Mouse (Mus musculus): ENCODE data around the gene Acer1. TPM values are rescaled to one million over a fixed set of nuclear protein-coding genes. Genes with fewer than 3 reads are reported as not detected.

Gene Acer1
- polyA plus RNA-seq, 1 experiment from 2014 or later: not detected

DNA sequence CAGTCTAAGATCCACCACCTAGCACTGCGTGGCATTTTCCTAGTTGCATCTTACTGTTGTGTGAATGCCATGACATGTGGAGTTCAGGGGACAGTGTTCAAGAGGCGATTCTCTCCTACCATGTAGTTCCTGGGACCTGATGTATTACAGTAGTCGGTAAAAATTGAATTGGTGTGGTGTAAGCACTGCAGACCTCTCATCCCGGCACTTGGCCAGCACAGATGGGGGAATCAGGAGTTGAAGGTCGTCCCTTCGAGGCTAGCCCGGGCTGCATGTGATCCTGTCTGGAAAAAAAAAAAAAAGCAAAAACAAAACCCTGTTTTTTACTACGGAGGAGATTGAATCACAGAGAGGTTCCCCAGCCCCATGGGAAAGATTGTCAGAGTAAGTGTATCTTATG is 13.1 kb upstream of the Acer1 start:
- no peak for ATAC-seq (replicated peaks; ENCODE audit: low FRiP score)

DNA sequence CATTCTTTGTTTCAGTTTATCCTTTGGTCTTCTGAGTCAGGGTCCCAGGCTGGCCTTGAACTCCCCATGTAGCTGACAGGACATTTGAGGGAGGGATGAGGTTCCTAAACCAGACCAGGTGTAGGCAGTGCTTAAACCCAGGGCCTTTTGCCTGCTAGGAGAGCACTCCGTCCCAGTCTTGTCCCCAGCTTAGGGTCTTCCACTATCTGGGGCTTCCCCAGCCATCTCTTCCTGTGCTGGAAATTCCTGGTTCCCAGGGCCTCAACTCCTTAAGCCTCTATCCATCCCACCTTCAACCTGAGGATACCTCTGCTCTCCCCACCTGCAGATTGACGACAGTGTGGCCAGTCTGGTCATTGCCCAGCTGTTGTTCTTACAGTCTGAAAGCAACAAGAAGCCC is 9.0 kb upstream of the Acer1 start:
- ATAC-seq (replicated peaks; ENCODE audit: low FRiP score): no peak
- peaks cover 16% of the 10 kb centered on the region for H3K36me3 ChIP-seq (ENCODE audit: control insufficient read depth, insufficient read depth, low read length)
- peak overlapping the region; percentile 77 for H3K4me2 ChIP-seq (ENCODE audit: low read depth, low read length, severe bottlenecking)
- H3K4me1 ChIP-seq (replicated peaks; ENCODE audit: control insufficient read depth, insufficient read depth, low read length): peaks cover 4% of the 10 kb centered on the region
- no peaks in the 10 kb centered on the region for H3K9me3 ChIP-seq (ENCODE audit: control insufficient read depth, low read length)
- no peak overlapping the region for H3K27ac ChIP-seq (ENCODE audit: low read depth, low read length)
- H3K4me3 ChIP-seq (ENCODE audit: low read depth, low read length): peak overlapping the region; percentile 82
- H3K27me3 ChIP-seq (ENCODE audit: control insufficient read depth, insufficient read depth, low read length): no peaks in the 10 kb centered on the region
- peak; percentile 44 for DNase-seq (ENCODE audit: low spot score)
- H3K9ac ChIP-seq (ENCODE audit: low read length): peak overlapping the region; percentile 87
- 67% methylated on average over 2 of the region's 2 CpGs for WGBS

More for the DNA sequence above, 13.1 kb upstream of the Acer1 start:
- WGBS: 92% methylated on average over 8 of the region's 8 CpGs
- Histone ChIP-seq H3K4me3 (ENCODE audit: low read depth, low read length) (no peak overlapping the region), H3K4me1 (replicated peaks; ENCODE audit: control insufficient read depth, insufficient read depth, low read length) (peaks cover 10% of the 10 kb centered on the region), H3K9ac (ENCODE audit: low read length) (no peak overlapping the region), H3K9me3 (ENCODE audit: control insufficient read depth, low read length) (no peaks in the 10 kb centered on the region), H3K4me2 (ENCODE audit: low read depth, low read length, severe bottlenecking) (no peak overlapping the region), H3K36me3 (ENCODE audit: control insufficient read depth, insufficient read depth, low read length) (peaks cover 16% of the 10 kb centered on the region), H3K27me3 (ENCODE audit: control insufficient read depth, insufficient read depth, low read length) (no peaks in the 10 kb centered on the region), H3K27ac (ENCODE audit: low read depth, low read length) (no peak overlapping the region)
- no peak for DNase-seq (ENCODE audit: low spot score)

- Histone ChIP-seq H3K9ac (ENCODE audit: low read length) (peak within 1 kb of the TSS; percentile 87), H3K4me2 (ENCODE audit: low read depth, low read length, severe bottlenecking) (peak within 1 kb of the TSS; percentile 77), H3K9me3 (ENCODE audit: control insufficient read depth, low read length) (no peaks in the 10 kb centered on the region), H3K27ac (ENCODE audit: low read depth, low read length) (peak within 1 kb of the TSS; percentile 41; the same call in 1 of the 2 replicates), H3K4me3 (ENCODE audit: low read depth, low read length) (peak within 1 kb of the TSS; percentile 82), H3K27me3 (ENCODE audit: control insufficient read depth, insufficient read depth, low read length) (no peaks in the 10 kb centered on the region), H3K4me1 (replicated peaks; ENCODE audit: control insufficient read depth, insufficient read depth, low read length) (peaks cover 4% of the 10 kb centered on the region), H3K36me3 (ENCODE audit: control insufficient read depth, insufficient read depth, low read length) (peaks cover 13% of the 10 kb centered on the region; the same call in 1 of the 2 replicates)
- DNase-seq (ENCODE audit: low spot score) (peak; percentile 95), ATAC-seq (replicated peaks; ENCODE audit: low FRiP score) (peak; percentile 95)
- WGBS: under 1% methylated on average over 52 of the region's 52 CpGs
These were observed 8.3 kb upstream of the Acer1 start, which contains the start of gene Clpp for GRCm38 (mm10) chr17:56990115-56990746. Gene Clpp, plus strand, starts transcription at chr17:56990305.

DNA sequence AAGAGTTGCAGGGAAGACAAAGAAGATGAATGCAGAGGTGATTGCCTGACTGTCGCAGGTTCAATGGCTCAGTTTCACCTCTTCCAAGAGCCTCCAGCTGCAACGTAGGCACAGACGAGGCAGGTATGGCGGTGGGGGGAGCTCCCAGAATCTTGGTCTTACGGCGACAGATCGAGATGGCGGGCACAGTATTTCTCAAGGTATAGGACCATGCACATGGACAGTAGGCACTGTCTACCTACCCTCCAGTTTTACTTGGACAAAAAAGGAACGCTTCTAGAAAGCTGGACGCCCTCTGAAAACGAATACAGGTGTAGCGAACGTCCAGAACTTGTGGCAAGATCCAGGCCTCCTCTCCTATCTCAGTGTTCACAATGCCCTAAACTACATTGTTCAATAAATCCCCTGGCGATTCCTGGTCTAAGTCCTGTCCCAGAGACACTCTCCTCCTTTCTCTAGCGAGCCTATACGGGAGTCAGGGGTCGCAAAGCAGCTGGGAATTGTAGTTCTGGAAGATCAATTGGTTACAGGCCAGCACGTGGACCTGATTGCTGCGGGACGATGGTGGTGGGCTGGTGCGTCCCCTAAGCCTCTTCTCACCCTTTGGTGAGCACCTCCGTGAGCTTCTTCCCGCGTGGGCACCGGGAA is 7.7 kb upstream of the Acer1 start:
- peaks cover 4% of the 10 kb centered on the region for H3K4me1 ChIP-seq (replicated peaks; ENCODE audit: control insufficient read depth, insufficient read depth, low read length)
- H3K9me3 ChIP-seq (ENCODE audit: control insufficient read depth, low read length): no peaks in the 10 kb centered on the region
- H3K4me3 ChIP-seq (ENCODE audit: low read depth, low read length): peak overlapping the region; percentile 82
- ATAC-seq (replicated peaks; ENCODE audit: low FRiP score) (peak; percentile 92), DNase-seq (ENCODE audit: low spot score) (peak; percentile 53)
- H3K27ac ChIP-seq (ENCODE audit: low read depth, low read length): peak overlapping the region; percentile 41; the same call in 1 of the 2 replicates
- peaks cover 13% of the 10 kb centered on the region; the same call in 1 of the 2 replicates for H3K36me3 ChIP-seq (ENCODE audit: control insufficient read depth, insufficient read depth, low read length)
- peak overlapping the region; percentile 77 for H3K4me2 ChIP-seq (ENCODE audit: low read depth, low read length, severe bottlenecking)
- peak overlapping the region; percentile 87 for H3K9ac ChIP-seq (ENCODE audit: low read length)
- H3K27me3 ChIP-seq (ENCODE audit: control insufficient read depth, insufficient read depth, low read length): no peaks in the 10 kb centered on the region
- 3% methylated on average over 25 of the region's 25 CpGs for WGBS

DNA sequence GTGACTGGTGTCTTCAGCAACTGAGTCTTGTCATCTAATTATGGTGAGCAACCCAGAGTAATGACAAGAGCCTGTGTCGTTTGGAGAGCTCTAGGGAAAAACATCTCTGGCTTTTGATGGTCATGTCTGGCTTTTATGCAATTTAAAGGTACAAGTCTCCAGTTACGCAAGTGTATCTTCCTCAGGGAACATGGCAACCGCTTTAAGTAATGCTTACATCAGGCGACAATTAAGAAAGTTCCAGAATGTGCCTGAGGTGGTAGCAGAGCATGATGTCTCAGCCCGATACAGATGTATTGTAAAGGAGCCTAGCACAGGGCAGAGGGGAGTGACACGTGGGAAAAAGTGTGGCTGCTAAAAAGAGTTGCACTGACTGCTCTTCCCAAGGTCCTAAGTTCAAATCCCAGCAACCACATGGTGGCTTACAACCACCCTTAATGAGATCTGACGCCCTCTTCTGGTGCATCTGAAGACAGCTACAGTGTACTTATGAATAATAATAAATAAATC is 7.0 kb upstream of the Acer1 start:
- H3K4me1 ChIP-seq (replicated peaks; ENCODE audit: control insufficient read depth, insufficient read depth, low read length): peaks cover 4% of the 10 kb centered on the region
- no peaks in the 10 kb centered on the region for H3K27me3 ChIP-seq (ENCODE audit: control insufficient read depth, insufficient read depth, low read length)
- H3K9ac ChIP-seq (ENCODE audit: low read length): peak overlapping the region; percentile 87; the same call in 1 of the 2 replicates
- peak; percentile 41 for DNase-seq (ENCODE audit: low spot score)
- WGBS: 71% methylated on average over 7 of the region's 7 CpGs
- no peaks in the 10 kb centered on the region for H3K9me3 ChIP-seq (ENCODE audit: control insufficient read depth, low read length)
- H3K4me2 ChIP-seq (ENCODE audit: low read depth, low read length, severe bottlenecking): peak overlapping the region; percentile 77; the same call in 1 of the 2 replicates
- H3K4me3 ChIP-seq (ENCODE audit: low read depth, low read length): peak overlapping the region; percentile 82
- no peak overlapping the region for H3K27ac ChIP-seq (ENCODE audit: low read depth, low read length)
- H3K36me3 ChIP-seq (ENCODE audit: control insufficient read depth, insufficient read depth, low read length): peaks cover 9% of the 10 kb centered on the region; the same call in 1 of the 2 replicates
- no peak for ATAC-seq (replicated peaks; ENCODE audit: low FRiP score)

- H3K27me3 ChIP-seq (ENCODE audit: control insufficient read depth, insufficient read depth, low read length): no peaks in the 10 kb centered on the region
- WGBS: 86% methylated on average over 7 of the region's 7 CpGs
- no peak overlapping the region for H3K4me2 ChIP-seq (ENCODE audit: low read depth, low read length, severe bottlenecking)
- DNase-seq (ENCODE audit: low spot score): peak; percentile 43
- no peak overlapping the region for H3K9ac ChIP-seq (ENCODE audit: low read length)
- peaks cover 4% of the 10 kb centered on the region for H3K4me1 ChIP-seq (replicated peaks; ENCODE audit: control insufficient read depth, insufficient read depth, low read length)
- ATAC-seq (replicated peaks; ENCODE audit: low FRiP score): no peak
- H3K36me3 ChIP-seq (ENCODE audit: control insufficient read depth, insufficient read depth, low read length): peaks cover 5% of the 10 kb centered on the region; the same call in 1 of the 2 replicates
- H3K27ac ChIP-seq (ENCODE audit: low read depth, low read length): no peak overlapping the region
- H3K4me3 ChIP-seq (ENCODE audit: low read depth, low read length): no peak overlapping the region
- H3K9me3 ChIP-seq (ENCODE audit: control insufficient read depth, low read length): no peaks in the 10 kb centered on the region
These were observed 6.5 kb upstream of the Acer1 start for GRCm38 (mm10) chr17:56988441-56988840.

DNA sequence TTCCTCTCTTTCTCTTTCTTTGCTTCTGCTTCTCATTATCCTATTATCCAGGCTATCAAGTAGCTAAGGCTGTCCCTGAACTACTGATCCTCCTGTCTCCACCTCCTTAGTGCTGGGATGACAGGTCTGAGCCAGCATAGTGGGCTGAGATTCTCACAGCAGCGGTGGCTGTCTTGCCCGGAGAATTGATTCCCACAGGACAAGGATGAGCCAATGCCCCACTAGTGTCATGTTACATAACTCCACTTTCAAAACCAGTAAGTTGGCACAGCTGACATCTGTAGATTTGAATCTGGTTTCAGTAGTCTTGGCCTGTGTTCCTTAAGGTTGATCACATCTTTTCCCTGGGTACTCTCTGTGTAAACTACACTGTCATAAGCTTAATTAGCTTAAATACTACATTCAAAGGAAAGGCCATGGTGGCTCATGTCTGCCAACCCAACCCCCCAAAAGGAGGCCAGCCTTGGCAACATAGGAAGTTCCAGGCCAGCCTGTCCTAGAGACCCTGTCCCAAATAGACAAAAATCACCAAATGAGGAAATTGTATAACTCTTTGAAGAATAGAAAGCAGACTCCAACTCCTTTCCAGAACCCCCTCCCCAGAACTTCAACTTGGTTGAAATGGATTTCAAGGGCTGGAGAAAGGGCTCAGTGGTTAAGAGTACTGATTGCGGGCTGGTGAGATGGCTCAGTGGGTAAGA is 4.3 kb upstream of the Acer1 start:
- DNase-seq (ENCODE audit: low spot score): no peak
- H3K9ac ChIP-seq (ENCODE audit: low read length): no peak overlapping the region
- H3K27me3 ChIP-seq (ENCODE audit: control insufficient read depth, insufficient read depth, low read length): no peaks in the 10 kb centered on the region
- 81% methylated on average over 3 of the region's 3 CpGs for WGBS
- no peak overlapping the region for H3K27ac ChIP-seq (ENCODE audit: low read depth, low read length)
- no peak for ATAC-seq (replicated peaks; ENCODE audit: low FRiP score)
- H3K36me3 ChIP-seq (ENCODE audit: control insufficient read depth, insufficient read depth, low read length): no peaks in the 10 kb centered on the region
- H3K4me2 ChIP-seq (ENCODE audit: low read depth, low read length, severe bottlenecking): no peak overlapping the region
- no peak overlapping the region for H3K4me3 ChIP-seq (ENCODE audit: low read depth, low read length)
- no peaks in the 10 kb centered on the region for H3K9me3 ChIP-seq (ENCODE audit: control insufficient read depth, low read length)
- H3K4me1 ChIP-seq (replicated peaks; ENCODE audit: control insufficient read depth, insufficient read depth, low read length): peaks cover 4% of the 10 kb centered on the region

DNA sequence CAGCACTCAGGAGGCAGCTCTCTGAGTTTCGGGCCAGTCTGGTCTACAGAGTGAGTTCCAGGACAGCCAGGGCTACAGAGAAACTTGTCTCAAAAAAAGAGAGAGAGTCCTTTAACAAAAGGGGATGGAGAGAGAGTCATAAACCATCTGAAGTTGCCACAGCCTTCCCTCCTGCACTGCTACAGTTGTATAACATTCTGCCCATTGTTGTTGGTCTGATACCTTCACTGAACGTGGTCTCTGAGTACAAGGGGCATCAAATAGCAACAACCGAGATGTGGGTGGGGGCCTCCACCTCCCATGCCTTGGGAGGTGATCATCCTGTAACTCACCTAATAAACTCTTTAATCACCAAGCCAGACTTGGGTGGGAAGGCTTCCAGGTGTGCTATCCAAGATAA is 3.7 kb upstream of the Acer1 start:
- WGBS: 79% methylated on average over 3 of the region's 3 CpGs
- H3K9ac ChIP-seq (ENCODE audit: low read length): no peak overlapping the region
- DNase-seq (ENCODE audit: low spot score) (peak; percentile 41), ATAC-seq (replicated peaks; ENCODE audit: low FRiP score) (no peak)
- H3K36me3 ChIP-seq (ENCODE audit: control insufficient read depth, insufficient read depth, low read length): no peaks in the 10 kb centered on the region
- no peak overlapping the region for H3K4me2 ChIP-seq (ENCODE audit: low read depth, low read length, severe bottlenecking)
- H3K9me3 ChIP-seq (ENCODE audit: control insufficient read depth, low read length): no peaks in the 10 kb centered on the region
- H3K4me3 ChIP-seq (ENCODE audit: low read depth, low read length): no peak overlapping the region
- H3K4me1 ChIP-seq (replicated peaks; ENCODE audit: control insufficient read depth, insufficient read depth, low read length): no peaks in the 10 kb centered on the region
- H3K27ac ChIP-seq (ENCODE audit: low read depth, low read length): no peak overlapping the region
- no peaks in the 10 kb centered on the region for H3K27me3 ChIP-seq (ENCODE audit: control insufficient read depth, insufficient read depth, low read length)

Data from forebrain, embryonic 11.5 days (tissue).